Mouse (Mus musculus) ES-E14 (cell line): Measurements from ENCODE around the gene Setd3. TPM values are rescaled to one million over a fixed set of nuclear protein-coding genes. Genes with fewer than 3 reads are reported as not detected.

Experiments
- DNase-seq: peaks from one replicate; pipeline ENCODE4 v3.0.0-alpha.2; 2013; ENCODE audit warnings: low read depth, low spot score
- H3K27ac ChIP-seq: 2 replicates; pipeline ENCODE4 v1.5.1; 2012; ENCODE audit warnings: low read depth, mild to moderate bottlenecking, low read length, moderate library complexity, mixed read lengths; ENCODE audit not compliant: poor library complexity, insufficient read depth, severe bottlenecking
- H3K36me3 ChIP-seq: 2 replicates; pipeline ENCODE4 v1.6.1; 2012; ENCODE audit warnings: mild to moderate bottlenecking, low read length, moderate library complexity, mixed read lengths; ENCODE audit not compliant: control insufficient read depth, poor library complexity, insufficient read depth, severe bottlenecking
- H3K4me1 ChIP-seq, 2 experiments: fragments of 150-350 bp in 1 of 2; sonication (generic) in 1 of 2; 2 replicates each; pipeline ENCODE4 v1.6.1; 2012; ENCODE audit warnings: low read length in 2 of 2, mild to moderate bottlenecking in 1 of 2, mixed read lengths in 1 of 2; ENCODE audit not compliant: control insufficient read depth in 2 of 2, insufficient read depth in 2 of 2, poor library complexity in 1 of 2
- H3K4me3 ChIP-seq, 2 experiments: fragments of 150-350 bp in 1 of 2; sonication (generic) in 1 of 2; 2 replicates each; pipeline ENCODE4 v1.5.1; 2012; ENCODE audit warnings: low read length in 2 of 2, low read depth in 1 of 2, mild to moderate bottlenecking in 1 of 2, mixed read lengths in 1 of 2; ENCODE audit not compliant: insufficient read depth in 1 of 2, poor library complexity in 1 of 2, severe bottlenecking in 1 of 2
- H3K9ac ChIP-seq: 2 replicates; pipeline ENCODE4 v1.6.1; 2012; ENCODE audit warnings: low read depth, mild to moderate bottlenecking, low read length, mixed read lengths; ENCODE audit not compliant: poor library complexity, insufficient read depth, severe bottlenecking
- H3K9me3 ChIP-seq: fragments of 150-350 bp; sonication (generic); 2 replicates; pipeline ENCODE4 v1.6.1; 2012; ENCODE audit warnings: low read depth, mild to moderate bottlenecking, low read length; ENCODE audit not compliant: control insufficient read depth, insufficient read depth
- CHD2 ChIP-seq: IDR thresholded peaks from 2 replicates; pipeline ENCODE4 v1.6.1; 2014; ENCODE audit warnings: mild to moderate bottlenecking, low read depth, low read length, inconsistent platforms
- HCFC1 ChIP-seq: IDR thresholded peaks from 2 replicates; pipeline ENCODE4 v1.6.1; 2012; ENCODE audit warnings: low read length, inconsistent platforms, borderline replicate concordance; ENCODE audit not compliant: insufficient read depth
- MAFK ChIP-seq: IDR thresholded peaks from 2 replicates; pipeline ENCODE4 v1.6.1; 2014; ENCODE audit warnings: mild to moderate bottlenecking, low read depth, low read length, inconsistent platforms; ENCODE audit not compliant: insufficient read depth
- ZC3H11A ChIP-seq: IDR thresholded peaks from 2 replicates; pipeline ENCODE4 v1.6.1; 2012; ENCODE audit warnings: low read depth, mild to moderate bottlenecking, inconsistent platforms, low read length, borderline replicate concordance
- ZNF384 ChIP-seq: IDR thresholded peaks from 2 replicates; pipeline ENCODE4 v1.6.1; 2012; ENCODE audit warnings: low read depth, low read length, inconsistent platforms
- in situ Hi-C, 2 experiments: fragments of 600-800 bp; cut with MboI; formaldehyde crosslinking; loops; one replicate each; pipeline ENCODE4 v1.15.1; 2025; ENCODE audit warnings: low sequenced_read_pairs in 2 of 2, inconsistent platforms in 1 of 2; ENCODE audit not compliant: unreplicated experiment in 2 of 2
- total RNA-seq: library from RNA; depleted of rRNA; stranded (reverse); fragments of 300-350 nt; gene quantifications from 2 replicates; pipeline ENCODE4 v1.2.3, GENCODE M21; 2012

Setd3 gene
- total RNA-seq, 1 experiment, result 56.0 TPM

DNA sequence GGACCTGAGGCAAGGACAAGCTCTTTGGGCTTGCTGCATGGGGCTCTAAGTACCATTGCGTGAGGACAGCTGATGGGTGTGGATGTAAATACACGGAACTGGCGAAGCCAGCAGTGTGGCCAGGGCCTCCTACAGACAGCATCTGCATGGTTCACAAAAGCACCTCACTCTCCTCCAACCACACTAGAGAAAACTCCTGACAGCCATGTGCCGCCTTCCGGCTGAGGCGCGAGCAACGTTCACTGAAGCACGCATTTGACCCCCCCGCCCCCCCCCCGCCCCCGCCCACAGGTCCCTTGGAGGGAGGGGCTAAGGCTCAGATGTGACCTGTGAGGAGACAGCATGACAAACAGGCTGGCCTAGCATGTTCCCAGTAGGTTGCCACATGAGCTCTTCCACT, 25.9 kb upstream of the Setd3 start:
- in situ Hi-C loops, result loop anchor here in 1 of 2 experiments (5.0 kb wide), 1 partner anchor 92 kb away; no protein-coding TSS in a partner anchor
- Histone ChIP-seq H3K4me3 (no peak overlapping the region), H3K27ac (no peak overlapping the region), H3K9ac (no peak overlapping the region), H3K9me3 (no peaks in the 10 kb centered on the region), H3K4me1 (peaks cover 0 to 3% of the 10 kb centered on the region in 2 experiments; a peak in 1 of 4 replicates), H3K36me3 (peaks cover 46% of the 10 kb centered on the region)
- TF ChIP-seq CHD2 (no peak), HCFC1 (no peak), ZNF384 (no peak), MAFK (no peak), ZC3H11A (no peak)
- no peak for DNase-seq

GRCm38 (mm10) chr12:108203895-108204294, 24.8 kb upstream of the Setd3 start:
- no peak overlapping the region for H3K27ac ChIP-seq
- TF ChIP-seq MAFK, result no peak
- peak; percentile 11; the same call in 1 of the 2 replicates for TF ChIP-seq ZNF384
- TF ChIP-seq HCFC1, result no peak
- H3K4me3 ChIP-seq, result no peak overlapping the region
- H3K9me3 ChIP-seq, result no peaks in the 10 kb centered on the region
- in situ Hi-C loops, result no loop called here
- DNase-seq, result no peak
- H3K4me1 ChIP-seq, result peaks cover 0 to 3% of the 10 kb centered on the region in 2 experiments; a peak in 1 of 4 replicates
- H3K36me3 ChIP-seq, result peaks cover 56% of the 10 kb centered on the region
- no peak overlapping the region for H3K9ac ChIP-seq

DNA sequence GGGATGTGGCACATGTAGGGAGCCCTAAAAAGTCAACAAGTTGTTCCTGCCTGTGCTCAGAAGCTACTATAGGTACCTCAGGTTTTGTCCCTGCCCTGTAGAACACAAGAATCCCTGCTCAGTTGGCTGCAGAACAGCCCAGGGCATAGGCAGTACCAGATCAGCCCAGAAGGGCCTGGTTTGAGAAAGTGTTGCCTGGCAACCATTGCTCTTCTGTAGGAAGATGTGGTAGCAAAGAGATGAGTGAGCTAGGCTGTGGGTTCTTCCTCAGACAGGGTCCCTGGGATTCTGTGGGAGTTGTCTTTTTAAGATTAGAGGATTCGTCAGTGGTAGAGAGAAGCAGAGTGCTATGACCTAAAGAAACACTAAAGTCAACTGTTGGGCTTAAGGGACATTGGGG, 21.0 kb upstream of the Setd3 start:
- H3K9ac ChIP-seq, result no peak overlapping the region
- no peaks in the 10 kb centered on the region for H3K9me3 ChIP-seq
- TF ChIP-seq MAFK (no peak), CHD2 (no peak), ZNF384 (no peak), ZC3H11A (no peak), HCFC1 (no peak)
- peaks cover 72% of the 10 kb centered on the region for H3K36me3 ChIP-seq
- no peak overlapping the region for H3K4me3 ChIP-seq
- DNase-seq, result no peak
- H3K4me1 ChIP-seq, result peaks cover 0 to 4% of the 10 kb centered on the region in 2 experiments; a peak in 1 of 4 replicates
- in situ Hi-C loops, result no loop called here
- H3K27ac ChIP-seq, result no peak overlapping the region

DNA sequence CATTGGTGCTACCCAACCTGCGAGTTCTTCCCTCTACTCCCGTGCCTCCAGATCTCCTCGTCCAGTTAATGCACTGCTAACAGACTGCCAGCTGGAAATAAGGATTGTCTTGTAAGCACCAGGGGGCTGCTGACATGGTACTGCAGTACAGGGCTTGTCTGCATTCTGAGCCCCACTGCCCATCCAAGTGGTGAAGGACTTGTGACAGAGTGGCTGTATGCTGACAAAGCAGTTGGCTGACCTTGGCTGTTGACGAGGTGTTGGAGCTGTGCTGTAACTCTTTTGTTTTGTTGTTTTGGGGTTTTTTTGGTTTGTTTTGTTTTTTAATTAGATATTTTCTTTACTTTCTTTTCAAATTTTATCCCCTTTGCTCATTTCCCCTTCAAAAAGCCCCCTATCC, 19.3 kb upstream of the Setd3 start:
- TF ChIP-seq ZC3H11A (no peak), ZNF384 (no peak), MAFK (no peak), HCFC1 (no peak), CHD2 (no peak)
- H3K27ac ChIP-seq, result no peak overlapping the region
- peaks cover 0 to 4% of the 10 kb centered on the region in 2 experiments; a peak in 1 of 4 replicates for H3K4me1 ChIP-seq
- H3K4me3 ChIP-seq, result no peak overlapping the region
- no peak overlapping the region; the same call in 1 of the 2 replicates for H3K9ac ChIP-seq
- in situ Hi-C loops, result no loop called here
- no peak for DNase-seq
- H3K36me3 ChIP-seq, result peaks cover 71% of the 10 kb centered on the region
- H3K9me3 ChIP-seq, result no peaks in the 10 kb centered on the region

DNA sequence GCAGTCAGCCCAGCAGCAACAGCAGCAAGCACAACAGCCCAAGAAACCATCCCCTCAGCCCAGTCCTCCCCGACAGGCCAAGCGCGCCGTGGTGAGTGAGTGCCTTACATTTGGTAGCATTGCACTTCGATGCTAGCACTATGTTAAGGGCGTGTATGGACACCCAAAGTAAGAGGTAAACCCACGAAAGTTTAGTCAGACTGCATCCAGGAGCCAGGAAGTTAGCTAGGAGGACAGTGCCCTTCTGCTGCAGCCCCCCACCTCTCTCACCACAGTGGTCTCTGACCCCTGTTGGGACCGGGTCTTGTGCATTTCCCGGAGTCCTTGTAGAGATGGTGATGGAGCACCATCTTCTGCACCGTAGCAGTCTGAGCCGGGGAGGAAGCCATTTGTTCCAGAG, 16.6 kb upstream of the Setd3 start:
- in situ Hi-C loops, result no loop called here
- Histone ChIP-seq H3K4me3 (no peak overlapping the region), H3K36me3 (peaks cover 58% of the 10 kb centered on the region), H3K27ac (no peak overlapping the region), H3K9me3 (no peaks in the 10 kb centered on the region), H3K4me1 (peaks cover 0 to 4% of the 10 kb centered on the region in 2 experiments; a peak in 1 of 4 replicates), H3K9ac (no peak overlapping the region)
- DNase-seq, result no peak
- TF ChIP-seq ZC3H11A (no peak), CHD2 (no peak), ZNF384 (no peak), HCFC1 (no peak), MAFK (no peak)
